Mouse (Mus musculus) E14TG2a.4 (cell line): ENCODE results near the gene Kirrel2.
A peak's percentile ranks its signal among the peaks of the same experiment; 100 is the strongest.

Source experiments
- CTCF ChIP-seq: conservative IDR thresholded peaks from 2 replicates; pipeline ENCODE4 v1.5.1; 2014; ENCODE audit warnings: low read length
- NANOG ChIP-seq: IDR thresholded peaks from 2 replicates; pipeline ENCODE4 v1.6.1; 2014; ENCODE audit warnings: borderline replicate concordance, low read length, mixed read lengths

DNA sequence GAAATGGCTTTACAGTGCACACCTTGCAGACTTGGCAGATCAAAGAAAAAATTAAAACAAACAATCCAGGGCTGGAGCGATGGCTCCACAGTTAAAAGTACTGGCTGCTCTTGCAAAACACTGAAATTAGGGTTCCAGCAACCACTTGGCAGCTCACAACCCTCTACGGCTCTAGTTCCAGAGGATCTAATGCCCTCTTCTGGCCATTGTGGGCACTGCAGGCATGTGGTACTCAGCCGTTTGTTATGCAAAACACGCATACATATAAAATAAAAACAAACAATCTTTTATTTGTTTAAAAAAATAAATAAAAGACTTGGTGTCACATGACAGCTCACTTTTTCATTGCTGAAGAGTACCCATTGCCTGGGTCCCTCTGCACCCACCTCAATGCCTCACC is 35.3 kb upstream of the Kirrel2 start:
- TF ChIP-seq CTCF (peak; percentile 95), NANOG (no peak)
